Mouse (Mus musculus): Measurements from ENCODE around the gene Asb1.

DNA sequence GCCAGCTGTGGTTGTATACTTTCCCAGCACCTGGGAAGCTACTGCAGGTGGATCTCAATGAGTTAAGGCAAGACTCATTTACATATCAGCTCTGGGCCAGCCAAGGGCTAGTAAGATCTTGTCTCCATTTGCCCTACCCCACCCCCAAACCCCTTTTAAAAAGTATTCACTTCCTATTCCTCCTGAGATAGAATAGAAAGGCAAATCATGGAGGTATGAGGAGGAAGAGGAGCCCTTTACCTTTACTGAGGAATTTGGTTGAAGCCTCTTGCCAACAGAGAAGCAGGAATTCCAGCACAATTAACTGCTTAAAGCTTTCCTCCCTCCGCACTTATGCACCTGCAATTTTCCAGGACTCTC is 1.8 kb upstream of the Asb1 start:
- TF ChIP-seq CTCF (IDR thresholded peaks at IDR 0.05) (no peak), EP300 (IDR thresholded peaks at IDR 0.05) (no peak)

Measured in lung, postnatal 0 days (tissue).